Mouse (Mus musculus) hindbrain, postnatal 0 days (tissue): ENCODE measurements around the gene Rbl2. TPM values are rescaled to one million over a fixed set of nuclear protein-coding genes. Genes with fewer than 3 reads are reported as not detected.

ENCODE experiments used
- ATAC-seq: fragments of 200-750 bp; cut with Nextera tagmentation; 2 replicates; pipeline ENCODE4 v1.8.0; 2017; ENCODE audit warnings: mild to moderate bottlenecking, moderate TSS enrichment, moderate library complexity
- DNase-seq: peaks from one replicate; pipeline ENCODE4 v3.0.0-alpha.2; 2015; ENCODE audit warnings: low spot score
- H3K27ac ChIP-seq: fragments of 300-500 bp; sonication (generic); 2 replicates; pipeline ENCODE4 v1.5.1; 2014; ENCODE audit warnings: mild to moderate bottlenecking
- H3K27me3 ChIP-seq: fragments of 300-500 bp; sonication (generic); 2 replicates; pipeline ENCODE4 v1.6.1; 2014; ENCODE audit warnings: low read length, mixed read lengths; ENCODE audit not compliant: insufficient read depth
- H3K36me3 ChIP-seq: fragments of 300-500 bp; sonication (generic); 2 replicates; pipeline ENCODE4 v1.6.1; 2014; ENCODE audit warnings: low read length, mixed read lengths; ENCODE audit not compliant: insufficient read depth
- H3K4me1 ChIP-seq: fragments of 300-500 bp; sonication (generic); 2 replicates; pipeline ENCODE4 v1.6.1; 2014; ENCODE audit warnings: antibody characterized with exemption, low read length, mixed read lengths; ENCODE audit not compliant: insufficient read depth
- H3K4me2 ChIP-seq: fragments of 300-500 bp; sonication (generic); 2 replicates; pipeline ENCODE4 v1.6.1; 2014; ENCODE audit warnings: low read depth, mild to moderate bottlenecking, low read length, moderate library complexity, mixed read lengths
- H3K4me3 ChIP-seq: fragments of 300-500 bp; sonication (generic); 2 replicates; pipeline ENCODE4 v1.5.1; 2014; ENCODE audit warnings: low read length
- H3K9ac ChIP-seq: fragments of 300-500 bp; sonication (generic); replicated peaks from 2 replicates; pipeline ENCODE4 v1.6.1; 2014; ENCODE audit warnings: mild to moderate bottlenecking, low read length, moderate library complexity, mixed read lengths
- H3K9me3 ChIP-seq: fragments of 300-500 bp; sonication (generic); 2 replicates; pipeline ENCODE4 v1.6.1; 2016; ENCODE audit warnings: low read length, mixed read lengths
- CTCF ChIP-seq: IDR thresholded peaks from 2 replicates; pipeline ENCODE4 v1.5.1; 2016; ENCODE audit warnings: antibody characterized with exemption, control low read depth, low read depth
- WGBS: fragments of 180-500 bp; shearing (Covaris S2); extraction: QIAGEN DNeasy Blood & Tissue Kit; methylation state at CpG from one replicate; pipeline ENCODE4 v1.1.7; 2014; 5-methylcytosine and 5-hydroxymethylcytosine counted together
- polyA plus RNA-seq: library from polyadenylated mRNA; unstranded; fragments of >200 nt; fragmentation: Nextera tagmentation; extraction: Ambion mirVana; gene quantifications from 2 replicates; pipeline ENCODE4 v1.2.1, GENCODE M21; 2015
- total RNA-seq: library from RNA; depleted of rRNA; stranded (reverse); fragments of >200 nt; gene quantifications from 2 replicates; pipeline ENCODE4 v1.2.3, GENCODE M21; 2014

Rbl2 gene
- total and polyA plus RNA-seq, 2 experiments from 2014 or later = 16.2 to 27.4 TPM

DNA sequence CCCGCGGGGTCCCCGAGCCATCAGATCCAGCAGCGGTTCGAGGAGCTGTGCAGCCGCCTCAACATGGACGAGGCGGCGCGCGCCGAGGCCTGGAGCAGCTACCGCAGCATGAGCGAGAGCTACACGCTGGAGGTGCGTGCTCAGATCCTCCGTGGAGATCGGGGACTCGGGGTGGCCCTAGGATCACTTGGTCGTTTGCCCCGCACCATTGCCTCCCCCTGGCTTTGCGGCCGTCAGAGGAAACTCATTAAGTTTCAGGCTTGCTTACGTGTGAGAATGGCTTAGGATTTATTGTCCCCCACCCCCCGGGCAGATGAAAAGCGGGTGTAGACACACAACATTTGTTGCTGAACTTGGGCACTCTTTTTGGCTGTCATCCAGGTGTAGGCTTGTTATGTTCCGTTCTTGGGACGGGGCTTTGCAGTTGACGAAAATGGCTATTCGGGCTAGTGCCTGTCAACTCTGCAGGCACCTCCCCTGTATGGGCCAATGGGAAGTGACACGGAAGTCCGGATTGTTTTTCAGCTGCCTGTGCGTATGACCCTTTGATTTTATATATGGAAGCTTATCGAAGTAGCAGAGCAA is 510 bp downstream of the Rbl2 start:
- peak; percentile 85 for DNase-seq
- peak overlapping the region; percentile 77 for H3K4me2 ChIP-seq
- WGBS = 0% methylated on average over 34 of the region's 34 CpGs
- 0 out of 2 replicates have a peak, but pooled peaks cover 4% of the 10 kb centered on the region for H3K4me1 ChIP-seq
- TF ChIP-seq CTCF = no peak
- ATAC-seq = peak; percentile 85
- H3K27ac ChIP-seq = peak overlapping the region; percentile 84
- no peaks in the 10 kb centered on the region for H3K27me3 ChIP-seq
- H3K9me3 ChIP-seq = no peaks in the 10 kb centered on the region
- peak overlapping the region; percentile 84 for H3K4me3 ChIP-seq
- H3K36me3 ChIP-seq = no peaks in the 10 kb centered on the region; the same call in 1 of the 2 replicates
- peak overlapping the region; percentile 76 for H3K9ac ChIP-seq

DNA sequence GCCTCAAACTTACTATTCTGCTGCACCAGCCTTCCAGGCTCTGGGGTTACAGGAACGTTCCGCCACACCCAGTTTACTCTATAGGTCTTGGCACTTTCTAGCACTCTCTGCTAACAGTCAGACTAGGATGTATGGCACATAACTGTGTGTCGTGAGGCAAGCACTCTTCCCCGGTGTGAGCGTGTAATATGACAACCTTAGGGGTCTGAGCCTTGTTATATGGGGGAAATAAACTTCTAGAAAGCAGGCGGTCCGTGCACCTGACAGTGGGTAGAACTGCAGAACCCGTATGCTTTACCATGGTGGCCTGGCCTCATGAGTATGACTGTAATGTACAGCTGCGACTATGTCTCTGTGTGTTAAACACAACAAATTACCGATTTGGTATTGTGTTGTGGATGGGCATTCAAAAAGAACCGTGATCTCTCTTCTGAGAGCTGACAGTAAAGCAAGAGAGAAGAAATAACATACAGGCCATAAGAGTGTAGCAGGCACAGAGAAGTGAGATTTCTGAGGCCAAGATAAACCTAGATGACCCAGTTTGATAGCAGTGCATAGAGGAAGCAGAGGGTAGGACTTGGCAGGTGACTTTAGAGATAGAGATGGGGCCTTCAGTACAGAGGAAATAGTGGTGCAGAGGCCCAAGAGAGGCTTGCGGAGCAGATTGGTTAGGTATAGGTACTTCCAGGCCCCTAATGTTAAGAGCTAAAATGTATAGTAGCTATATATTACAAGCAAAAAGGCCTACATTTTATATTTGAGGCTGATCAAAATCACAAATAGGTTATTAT is 7.4 kb downstream of the Rbl2 start:
- no peak for ATAC-seq
- WGBS = 92% methylated on average over 12 of the region's 12 CpGs
- Histone ChIP-seq H3K9ac (no peak overlapping the region), H3K36me3 (peaks cover 15% of the 10 kb centered on the region; the same call in 1 of the 2 replicates), H3K4me1 (no peaks in the 10 kb centered on the region), H3K4me3 (no peak overlapping the region), H3K9me3 (no peaks in the 10 kb centered on the region), H3K27me3 (no peaks in the 10 kb centered on the region), H3K27ac (no peak overlapping the region), H3K4me2 (no peak overlapping the region)
- no peak for TF ChIP-seq CTCF
- DNase-seq = no peak

DNA sequence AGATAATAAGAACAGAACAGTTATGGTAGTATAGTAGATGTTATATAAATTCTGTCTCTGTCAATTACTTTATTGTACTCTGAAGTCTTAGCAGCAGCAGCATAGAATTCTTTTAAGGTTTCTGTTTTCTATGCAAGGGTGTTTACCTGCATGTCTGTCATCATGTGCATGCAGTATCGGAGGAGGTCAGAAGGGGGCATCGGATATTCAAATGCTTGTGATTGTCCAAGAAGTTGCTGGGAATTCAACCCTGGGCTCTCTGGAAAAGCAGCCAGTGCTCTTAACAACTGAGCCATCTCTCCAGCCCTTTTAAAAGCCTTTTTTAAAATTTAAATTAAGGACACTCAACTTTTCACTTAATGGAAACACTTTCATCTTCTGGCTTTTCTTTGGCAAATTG is 9.8 kb downstream of the Rbl2 start:
- Histone ChIP-seq H3K4me3 (no peak overlapping the region), H3K4me1 (no peaks in the 10 kb centered on the region), H3K36me3 (peaks cover 15% of the 10 kb centered on the region; the same call in 1 of the 2 replicates), H3K9ac (no peak overlapping the region), H3K4me2 (no peak overlapping the region), H3K27ac (no peak overlapping the region), H3K9me3 (no peaks in the 10 kb centered on the region), H3K27me3 (no peaks in the 10 kb centered on the region)
- no peak for TF ChIP-seq CTCF
- ATAC-seq = no peak
- no peak for DNase-seq
- 95% methylated on average over 2 of the region's 2 CpGs for WGBS

DNA sequence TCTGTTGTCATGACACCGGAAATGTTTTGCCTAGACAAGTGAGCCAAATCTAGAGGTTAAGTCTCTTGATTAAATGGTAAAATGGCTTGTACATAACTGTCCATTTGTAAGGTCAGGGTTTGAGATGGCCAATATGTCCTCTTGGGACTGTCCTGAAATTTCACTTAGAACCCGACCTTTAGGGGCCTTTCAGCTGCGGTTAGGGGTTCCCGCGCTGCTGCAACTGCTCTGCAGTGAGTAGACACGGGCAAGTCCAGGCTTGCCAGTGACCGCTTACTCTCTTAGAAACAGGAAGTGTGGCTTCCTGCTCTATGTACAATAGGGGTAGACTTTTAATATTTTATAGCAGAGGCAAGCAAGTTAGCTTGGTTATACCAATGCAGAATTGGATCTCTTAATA is 12.1 kb downstream of the Rbl2 start:
- WGBS = 87% methylated on average over 7 of the region's 7 CpGs
- Histone ChIP-seq H3K27me3 (no peaks in the 10 kb centered on the region), H3K9me3 (no peaks in the 10 kb centered on the region), H3K36me3 (peaks cover 25% of the 10 kb centered on the region; the same call in 1 of the 2 replicates), H3K27ac (no peak overlapping the region), H3K9ac (no peak overlapping the region), H3K4me2 (no peak overlapping the region), H3K4me3 (no peak overlapping the region), H3K4me1 (no peaks in the 10 kb centered on the region)
- no peak for TF ChIP-seq CTCF
- no peak for ATAC-seq
- no peak for DNase-seq

DNA sequence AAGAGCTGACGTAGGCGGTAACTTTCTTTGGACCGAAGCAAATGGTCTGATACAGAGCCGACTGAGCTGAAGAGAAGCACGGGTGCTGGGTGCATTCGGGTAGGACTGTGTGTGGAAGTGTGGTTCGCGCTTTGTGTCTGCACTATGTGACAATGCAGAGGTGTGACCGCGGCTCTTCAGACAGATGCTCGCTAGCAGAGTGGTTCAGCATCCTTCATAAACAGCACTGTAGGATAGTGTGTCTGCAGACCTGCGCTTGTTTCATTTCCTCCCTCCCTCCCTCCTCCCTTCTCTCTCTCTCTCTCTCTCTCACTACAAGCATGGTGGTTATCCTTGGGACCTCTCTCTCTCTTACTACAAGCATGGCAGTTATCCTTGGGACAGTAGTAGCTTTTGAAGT is 12.6 kb downstream of the Rbl2 start:
- Histone ChIP-seq H3K4me3 (no peak overlapping the region), H3K36me3 (peaks cover 28% of the 10 kb centered on the region; the same call in 1 of the 2 replicates), H3K27me3 (no peaks in the 10 kb centered on the region), H3K9ac (no peak overlapping the region), H3K9me3 (no peaks in the 10 kb centered on the region), H3K27ac (no peak overlapping the region), H3K4me2 (no peak overlapping the region), H3K4me1 (no peaks in the 10 kb centered on the region)
- ATAC-seq = no peak
- 91% methylated on average over 12 of the region's 12 CpGs for WGBS
- TF ChIP-seq CTCF = no peak
- no peak for DNase-seq

DNA sequence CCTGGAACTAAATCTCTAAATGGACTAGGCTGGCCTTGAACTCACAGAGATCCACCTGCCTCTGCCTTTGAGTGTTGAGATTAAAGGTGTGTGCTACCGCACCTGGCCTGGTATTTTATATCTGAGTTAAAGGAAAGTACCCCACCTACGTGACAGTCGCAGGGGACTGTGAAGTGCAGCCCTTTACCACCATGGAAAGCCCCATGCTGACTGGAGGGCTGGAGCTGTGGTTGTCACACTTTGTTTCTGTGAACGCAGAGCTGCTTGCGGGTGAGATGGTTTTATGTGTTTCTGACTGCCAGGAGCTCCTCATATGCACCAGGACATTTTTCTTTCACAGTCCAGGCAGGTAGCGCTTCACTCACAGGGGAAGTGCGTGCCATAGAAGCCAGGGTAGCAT is 18.6 kb downstream of the Rbl2 start:
- TF ChIP-seq CTCF = no peak
- DNase-seq (no peak), ATAC-seq (no peak)
- 96% methylated on average over 7 of the region's 7 CpGs for WGBS
- Histone ChIP-seq H3K4me2 (no peak overlapping the region), H3K4me3 (no peak overlapping the region), H3K9ac (no peak overlapping the region), H3K9me3 (no peaks in the 10 kb centered on the region), H3K27me3 (no peaks in the 10 kb centered on the region), H3K36me3 (peaks cover 28% of the 10 kb centered on the region; the same call in 1 of the 2 replicates), H3K27ac (no peak overlapping the region), H3K4me1 (no peaks in the 10 kb centered on the region)

DNA sequence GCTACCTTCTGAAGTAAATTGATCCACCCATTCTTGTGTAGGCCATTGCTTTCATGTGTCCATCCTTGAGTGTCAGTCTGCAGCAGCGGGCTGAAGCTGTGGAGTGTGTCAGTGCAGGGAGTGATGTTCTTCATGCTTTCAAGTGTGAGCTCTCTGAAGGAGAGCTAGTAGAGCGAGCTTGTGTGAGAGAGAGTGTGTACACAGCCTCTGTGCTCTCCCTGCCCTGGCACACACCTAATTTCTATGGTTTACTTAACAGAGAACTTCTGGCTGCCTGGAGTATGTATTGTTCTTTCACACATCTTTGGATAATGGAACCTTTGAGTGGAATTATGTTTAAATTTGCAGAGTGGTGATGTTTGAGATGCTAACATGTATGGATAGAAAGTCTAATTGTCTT is 19.7 kb downstream of the Rbl2 start:
- Histone ChIP-seq H3K36me3 (peaks cover 28% of the 10 kb centered on the region; the same call in 1 of the 2 replicates), H3K27me3 (no peaks in the 10 kb centered on the region), H3K27ac (no peak overlapping the region), H3K4me2 (no peak overlapping the region), H3K9me3 (no peaks in the 10 kb centered on the region), H3K9ac (no peak overlapping the region), H3K4me3 (no peak overlapping the region), H3K4me1 (no peaks in the 10 kb centered on the region)
- no peak for TF ChIP-seq CTCF
- DNase-seq (no peak), ATAC-seq (no peak)
- 91% methylated on average over 2 of the region's 2 CpGs for WGBS
